Mouse (Mus musculus): Measurements from ENCODE around the gene Tmem242.

DNA sequence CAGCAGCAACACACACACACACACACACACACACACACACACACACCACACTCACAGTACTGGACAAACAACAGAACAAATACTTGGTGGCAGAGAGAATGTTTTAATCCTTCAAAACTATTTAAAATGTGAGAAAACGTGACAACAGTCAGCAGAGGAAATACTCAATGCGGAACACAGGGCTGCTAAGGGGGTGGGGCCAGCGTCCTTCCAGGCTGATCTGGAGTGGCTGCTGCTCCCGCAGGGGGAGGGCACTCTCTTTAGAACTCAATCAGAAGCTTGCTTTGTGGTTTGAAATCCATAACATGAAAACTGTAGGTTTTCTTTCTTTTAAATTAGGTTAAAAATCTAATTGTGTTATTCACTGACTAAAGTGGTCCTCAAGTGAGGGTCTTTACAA, 18.2 kb downstream of the Tmem242 start:
- TF ChIP-seq POLR2A (IDR thresholded peaks at IDR 0.05; ENCODE audit: extremely low read depth, insufficient read depth, low read length) (no peak), CTCF (IDR thresholded peaks at IDR 0.05; ENCODE audit: extremely low read depth, insufficient read depth, low read length) (no peak)

Data from cortical plate, adult 2 months (tissue).